Mouse (Mus musculus) CH12.LX (cell line): ENCODE results near the gene Tmprss6. TPM values are rescaled to one million over a fixed set of nuclear protein-coding genes. Genes with fewer than 3 reads are reported as not detected.

Experiments used
- DNase-seq: peaks from one replicate; pipeline ENCODE4 v3.0.0-alpha.2; 2013; ENCODE audit errors: extremely low read depth
- H3K27ac ChIP-seq: 2 replicates; pipeline ENCODE4 v1.5.1; 2012; ENCODE audit warnings: low read depth, mild to moderate bottlenecking, control low read depth, moderate library complexity; ENCODE audit not compliant: insufficient read depth
- H3K27me3 ChIP-seq: replicated peaks from 2 replicates; pipeline ENCODE3; 2012; ENCODE audit warnings: inconsistent platforms
- H3K36me3 ChIP-seq, 2 experiments: replicated peaks in 1 of 2; 2 replicates each; pipeline versions ENCODE3 to v1.6.1; 2012; ENCODE audit warnings: inconsistent platforms in 1 of 2, low read length in 1 of 2, mild to moderate bottlenecking in 1 of 2, mixed read lengths in 1 of 2, moderate library complexity in 1 of 2; ENCODE audit not compliant: control insufficient read depth in 1 of 2, insufficient read depth in 1 of 2
- H3K4me1 ChIP-seq, 2 experiments: 2 replicates each; pipeline ENCODE4 v1.6.1; 2012; ENCODE audit warnings: inconsistent platforms in 1 of 2, moderate library complexity in 1 of 2; ENCODE audit not compliant: insufficient read depth in 2 of 2, control insufficient read depth in 1 of 2
- H3K4me2 ChIP-seq: 2 replicates; pipeline ENCODE4 v1.6.1; 2012; ENCODE audit warnings: low read depth, mild to moderate bottlenecking, control low read depth; ENCODE audit not compliant: poor library complexity, insufficient read depth, severe bottlenecking
- H3K4me3 ChIP-seq, 3 experiments: fragments of 150-350 bp in 1 of 3; sonication (generic) in 1 of 3; replicated peaks in 1 of 3; 2 replicates each; pipeline versions ENCODE3 to v1.5.1; 2011 to 2012; ENCODE audit warnings: low read depth in 2 of 3, low read length in 2 of 3, mild to moderate bottlenecking in 2 of 3, moderate library complexity in 2 of 3, control low read depth in 1 of 3, improper control_type of control experiment in 1 of 3, inconsistent platforms in 1 of 3, mixed read lengths in 1 of 3; ENCODE audit not compliant: poor library complexity in 1 of 3
- H3K79me2 ChIP-seq: replicated peaks from 2 replicates; pipeline ENCODE4 v1.6.1; 2012; ENCODE audit warnings: mild to moderate bottlenecking, moderate library complexity; ENCODE audit not compliant: control insufficient read depth, poor library complexity, insufficient read depth, severe bottlenecking; ENCODE audit errors: extremely low read depth
- H3K9ac ChIP-seq: 2 replicates; pipeline ENCODE4 v1.6.1; 2012; ENCODE audit warnings: low read depth, mild to moderate bottlenecking, control low read depth, moderate library complexity; ENCODE audit not compliant: insufficient read depth
- H3K9me3 ChIP-seq: replicated peaks from 2 replicates; pipeline ENCODE3; 2012; ENCODE audit warnings: low read length, inconsistent platforms, mixed read lengths
- BHLHE40 ChIP-seq: IDR thresholded peaks from 2 replicates; pipeline ENCODE4 v1.6.1; 2011; ENCODE audit warnings: mild to moderate bottlenecking, low read depth, low read length, improper control_type of control experiment
- CHD1 ChIP-seq: IDR thresholded peaks from 2 replicates; pipeline ENCODE4 v1.6.1; 2012; ENCODE audit warnings: low read depth, low read length, improper control_type of control experiment, inconsistent platforms
- CTCF ChIP-seq, 2 experiments: IDR thresholded peaks in 1 of 2; conservative IDR thresholded peaks in 1 of 2; 2 replicates each; pipeline ENCODE4 v1.5.1; 2011 to 2012; ENCODE audit warnings: low read depth in 2 of 2, low read length in 2 of 2, improper control_type of control experiment in 1 of 2, inconsistent platforms in 1 of 2, mild to moderate bottlenecking in 1 of 2, moderate library complexity in 1 of 2
- E2F4 ChIP-seq: IDR thresholded peaks from 2 replicates; pipeline ENCODE4 v1.6.1; 2011; ENCODE audit warnings: low read depth, low read length, improper control_type of control experiment; ENCODE audit not compliant: insufficient replicate concordance
- ELF1 ChIP-seq: IDR thresholded peaks from 2 replicates; pipeline ENCODE4 v1.6.1; 2014; ENCODE audit warnings: low read depth, mild to moderate bottlenecking, inconsistent platforms, low read length, improper control_type of control experiment
- GABPA ChIP-seq: IDR thresholded peaks from 2 replicates; pipeline ENCODE4 v1.6.1; 2012; ENCODE audit warnings: low read depth, low read length, improper control_type of control experiment, inconsistent platforms; ENCODE audit not compliant: insufficient replicate concordance
- HCFC1 ChIP-seq: IDR thresholded peaks from 2 replicates; pipeline ENCODE4 v1.6.1; 2012; ENCODE audit warnings: low read depth, mild to moderate bottlenecking, inconsistent platforms, low read length, improper control_type of control experiment
- JUN ChIP-seq: IDR thresholded peaks from 2 replicates; pipeline ENCODE4 v1.6.1; 2011; ENCODE audit warnings: low read depth, mild to moderate bottlenecking, low read length, improper control_type of control experiment, moderate library complexity; ENCODE audit not compliant: insufficient read depth
- MAFK ChIP-seq: IDR thresholded peaks from 2 replicates; pipeline ENCODE4 v1.6.1; 2011; ENCODE audit warnings: low read length, improper control_type of control experiment; ENCODE audit not compliant: insufficient replicate concordance
- MAX ChIP-seq: IDR thresholded peaks from 2 replicates; pipeline ENCODE4 v1.6.1; 2011; ENCODE audit warnings: low read length, improper control_type of control experiment
- MAZ ChIP-seq: IDR thresholded peaks from 2 replicates; pipeline ENCODE4 v1.6.1; 2012; ENCODE audit warnings: low read depth, mild to moderate bottlenecking, inconsistent platforms, low read length, improper control_type of control experiment, moderate library complexity
- MEF2A ChIP-seq: IDR thresholded peaks from 2 replicates; pipeline ENCODE4 v1.6.1; 2014; ENCODE audit warnings: low read depth, mild to moderate bottlenecking, inconsistent platforms, low read length, improper control_type of control experiment, borderline replicate concordance
- MYC ChIP-seq: IDR thresholded peaks from 2 replicates; pipeline ENCODE4 v1.6.1; 2011; ENCODE audit warnings: low read depth, mild to moderate bottlenecking, improper control_type of control experiment, low read length
- NRF1 ChIP-seq: IDR thresholded peaks from 2 replicates; pipeline ENCODE4 v1.6.1; 2014; ENCODE audit warnings: low read depth, mild to moderate bottlenecking, inconsistent platforms, low read length, improper control_type of control experiment, moderate library complexity
- PAX5 ChIP-seq: IDR thresholded peaks from 2 replicates; pipeline ENCODE4 v1.6.1; 2012; ENCODE audit warnings: low read length, inconsistent platforms, mixed read lengths
- POLR2A ChIP-seq: IDR thresholded peaks from 2 replicates; pipeline ENCODE4 v1.6.1; 2011; ENCODE audit warnings: low read depth, mild to moderate bottlenecking, improper control_type of control experiment, low read length
- POLR2AphosphoS2 ChIP-seq: IDR thresholded peaks from 2 replicates; pipeline ENCODE4 v1.6.1; 2011; ENCODE audit warnings: low read depth, low read length, improper control_type of control experiment
- RCOR1 ChIP-seq: conservative IDR thresholded peaks from 2 replicates; pipeline ENCODE4 v1.6.1; 2012; ENCODE audit warnings: low read depth, mild to moderate bottlenecking, inconsistent platforms, low read length, improper control_type of control experiment
- SIN3A ChIP-seq: IDR thresholded peaks from 2 replicates; pipeline ENCODE4 v1.6.1; 2012; ENCODE audit warnings: low read length, improper control_type of control experiment, inconsistent platforms
- SMC3 ChIP-seq: IDR thresholded peaks from 2 replicates; pipeline ENCODE4 v1.6.1; 2011; ENCODE audit warnings: low read depth, low read length, improper control_type of control experiment
- TBP ChIP-seq: conservative IDR thresholded peaks from 2 replicates; pipeline ENCODE4 v1.6.1; 2011; ENCODE audit warnings: low read depth, low read length, improper control_type of control experiment
- TCF12 ChIP-seq: IDR thresholded peaks from 2 replicates; pipeline ENCODE4 v1.6.1; 2014; ENCODE audit warnings: low read depth, mild to moderate bottlenecking, inconsistent platforms, low read length, improper control_type of control experiment
- ZC3H11A ChIP-seq: IDR thresholded peaks from 2 replicates; pipeline ENCODE4 v1.6.1; 2012; ENCODE audit warnings: low read depth, mild to moderate bottlenecking, inconsistent platforms, low read length, improper control_type of control experiment
- ZKSCAN1 ChIP-seq: IDR thresholded peaks from 2 replicates; pipeline ENCODE4 v1.6.1; 2012; ENCODE audit warnings: low read depth, inconsistent platforms, low read length, improper control_type of control experiment, borderline replicate concordance
- ZMIZ1 ChIP-seq: IDR thresholded peaks from 2 replicates; pipeline ENCODE4 v1.6.1; 2012; ENCODE audit warnings: low read depth, mild to moderate bottlenecking, inconsistent platforms, low read length, improper control_type of control experiment
- dilution Hi-C: fragments of 300-500 bp; cut with MboI; formaldehyde crosslinking; loops from 2 replicates; pipeline ENCODE4 v1.14.3; 2020; ENCODE audit warnings: low sequenced_read_pairs; ENCODE audit not compliant: extremely low pct_unique_long_range_greater_than_20kb, extremely low pct_ligation_motif_present
- in situ Hi-C: fragments of 300-500 bp; cut with MboI; formaldehyde crosslinking; loops from 3 replicates; pipeline ENCODE4 v1.14.3; 2019; ENCODE audit warnings: low sequenced_read_pairs, low pct_ligation_motif_present, low pct_unique_long_range_greater_than_20kb, mixed read lengths
- polyA plus RNA-seq: library from polyadenylated mRNA; unstranded; fragments of >175 nt; gene quantifications from 2 replicates; pipeline ENCODE4 v1.2.1, GENCODE M21; 2012; ENCODE audit warnings: low read depth; ENCODE audit not compliant: insufficient read length
- total RNA-seq, 2 experiments: library from RNA; depleted of rRNA; stranded (reverse); fragments of 300-350 nt in 1 of 2; fragments of >200 nt in 1 of 2; gene quantifications; 2 replicates each; pipeline ENCODE4 v1.2.3; 2012 to 2014

Tmprss6 gene
- total and polyA plus RNA-seq, 3 experiments, result 0.24 to 0.54 (median 0.34) TPM

DNA sequence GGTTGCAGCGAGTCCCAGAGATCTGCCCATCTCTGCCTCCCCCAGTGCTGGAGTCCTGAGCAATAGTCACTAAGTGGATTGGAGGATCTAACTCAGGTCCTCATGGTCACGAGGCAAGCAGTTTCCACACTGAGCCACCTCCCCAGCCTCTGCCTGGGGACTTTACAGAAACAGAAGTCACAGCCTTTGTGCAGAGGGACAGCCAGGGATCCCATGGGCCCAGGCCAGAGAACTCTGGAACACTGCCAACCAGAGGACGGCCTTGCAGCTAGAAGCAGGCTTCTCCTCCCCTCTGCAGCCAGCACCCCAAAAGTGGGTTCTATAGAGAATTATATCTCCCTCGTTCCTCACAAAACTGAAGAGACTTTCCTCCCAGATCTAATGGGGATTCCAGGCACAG is 66.5 kb downstream of the Tmprss6 start:
- Histone ChIP-seq H3K4me3 (no peak overlapping the region), H3K9me3 (no peaks in the 10 kb centered on the region), H3K4me1 (peaks cover 3 to 8% of the 10 kb centered on the region in 2 experiments), H3K36me3 (no peaks in the 10 kb centered on the region), H3K9ac (no peak overlapping the region), H3K27me3 (peaks cover 48% of the 10 kb centered on the region), H3K27ac (no peak overlapping the region), H3K79me2 (no peaks in the 10 kb centered on the region), H3K4me2 (no peak overlapping the region)
- in situ Hi-C loops, result no loop called here
- TF ChIP-seq MAFK, result no peak
- TF ChIP-seq MAX, result no peak
- no peak for TF ChIP-seq MEF2A
- no peak for TF ChIP-seq NRF1
- no peak for TF ChIP-seq POLR2AphosphoS2
- no peak for TF ChIP-seq CHD1
- no peak for TF ChIP-seq BHLHE40
- no peak for TF ChIP-seq TCF12
- TF ChIP-seq CTCF (conservative IDR thresholded peaks at IDR 0.05 in 1 of 2, IDR thresholded peaks at IDR 0.05 in 1 of 2; ENCODE audit: low read depth in 2 of 2, low read length in 2 of 2), result no peak
- no peak for TF ChIP-seq HCFC1
- TF ChIP-seq POLR2A, result no peak
- no peak for TF ChIP-seq E2F4
- TF ChIP-seq JUN, result no peak
- no peak for TF ChIP-seq MYC
- TF ChIP-seq RCOR1, result no peak
- no peak for TF ChIP-seq GABPA
- dilution Hi-C loops, result no loop called here
- no peak for DNase-seq

GRCm38 (mm10) chr15:78401345-78401744 is 67.1 kb downstream of the Tmprss6 start:
- DNase-seq, result no peak
- Histone ChIP-seq H3K27me3 (peaks cover 48% of the 10 kb centered on the region), H3K4me3 (no peak overlapping the region), H3K4me2 (no peak overlapping the region), H3K9me3 (no peaks in the 10 kb centered on the region), H3K27ac (no peak overlapping the region), H3K79me2 (no peaks in the 10 kb centered on the region), H3K9ac (no peak overlapping the region), H3K36me3 (no peaks in the 10 kb centered on the region), H3K4me1 (peaks cover 3 to 8% of the 10 kb centered on the region in 2 experiments)
- in situ Hi-C loops, result no loop called here
- dilution Hi-C loops, result no loop called here
- TF ChIP-seq TCF12 (no peak), MAFK (no peak), TBP (no peak), MAZ (no peak), ZC3H11A (no peak), SMC3 (no peak), RCOR1 (no peak), MYC (no peak), JUN (no peak), POLR2A (no peak), E2F4 (no peak), SIN3A (no peak), MAX (no peak), ELF1 (no peak), POLR2AphosphoS2 (no peak), ZMIZ1 (no peak), ZKSCAN1 (no peak), MEF2A (no peak), PAX5 (no peak)
